Mouse (Mus musculus) thymus, adult 2 months (tissue): ENCODE measurements around the gene Plxna1.

ENCODE experiments used
- CTCF ChIP-seq: fragments of 200-500 bp; IDR thresholded peaks from 2 replicates; pipeline ENCODE4 v1.5.1; 2012; ENCODE audit warnings: mild to moderate bottlenecking, control low read depth, low read length, moderate library complexity, borderline replicate concordance; ENCODE audit not compliant: control insufficient read depth, poor library complexity, insufficient read depth; ENCODE audit errors: extremely low read depth
- POLR2A ChIP-seq: fragments of 200-500 bp; IDR thresholded peaks from 2 replicates; pipeline ENCODE4 v1.6.1; 2012; ENCODE audit warnings: mild to moderate bottlenecking, low read length, control low read depth, moderate library complexity; ENCODE audit not compliant: control insufficient read depth, poor library complexity, insufficient read depth; ENCODE audit errors: extremely low read depth

GRCm38 (mm10) chr6:89310236-89310635 lies 52.2 kb downstream of the Plxna1 start:
- TF ChIP-seq CTCF (no peak), POLR2A (no peak)
